Mouse (Mus musculus): Measurements from ENCODE around the gene Gm13212.
"Not testable (repeated sequence)": the region's sequence is repeated elsewhere in the genome, so short reads cannot be mapped to it uniquely, and the experiment has no call there.

Gm13212 gene

GRCm38 (mm10) chr4:145585078-145585477, at the start of gene Gm13212:
Gene Gm13212, plus strand, starts transcription at chr4:145585166.
- peak; percentile 38 to 51 for DNase-seq (ENCODE audit: low spot score in 2 of 2)

- DNase-seq (ENCODE audit: low spot score in 2 of 2): not testable (repeated sequence)
Observed at GRCm38 (mm10) chr4:145543861-145544260, 41.1 kb upstream of the Gm13212 start.

- DNase-seq (ENCODE audit: low spot score in 2 of 2): not testable (repeated sequence)
Observed at GRCm38 (mm10) chr4:145545106-145545505, 39.9 kb upstream of the Gm13212 start.

- DNase-seq (ENCODE audit: low spot score in 2 of 2): not testable (repeated sequence)
Observed at GRCm38 (mm10) chr4:145545734-145546349, 39.1 kb upstream of the Gm13212 start.

GRCm38 (mm10) chr4:145546477-145546876, 38.5 kb upstream of the Gm13212 start:
- not testable (repeated sequence) for DNase-seq (ENCODE audit: low spot score in 2 of 2)

- no peak for DNase-seq (ENCODE audit: low spot score in 2 of 2)
Observed at GRCm38 (mm10) chr4:145556680-145557079, 28.3 kb upstream of the Gm13212 start.

GRCm38 (mm10) chr4:145559505-145560099, 25.4 kb upstream of the Gm13212 start:
- DNase-seq (ENCODE audit: low spot score in 2 of 2): no peak

GRCm38 (mm10) chr4:145564111-145564821, 20.7 kb upstream of the Gm13212 start:
- no peak for DNase-seq (ENCODE audit: low spot score in 2 of 2)

- DNase-seq (ENCODE audit: low spot score in 2 of 2): not testable (repeated sequence)
Observed at GRCm38 (mm10) chr4:145570461-145570860, 14.5 kb upstream of the Gm13212 start.

GRCm38 (mm10) chr4:145576623-145577022, 8.3 kb upstream of the Gm13212 start:
- not testable (repeated sequence) for DNase-seq (ENCODE audit: low spot score in 2 of 2)

- not testable (repeated sequence) for DNase-seq (ENCODE audit: low spot score in 2 of 2)
Observed at GRCm38 (mm10) chr4:145580333-145580732, 4.6 kb upstream of the Gm13212 start.

- DNase-seq (ENCODE audit: low spot score in 2 of 2): not testable (repeated sequence)
Observed at GRCm38 (mm10) chr4:145586046-145586445, 1.1 kb downstream of the Gm13212 start.

GRCm38 (mm10) chr4:145594183-145594582, 9.2 kb downstream of the Gm13212 start:
- not testable (repeated sequence) for DNase-seq (ENCODE audit: low spot score in 2 of 2)

GRCm38 (mm10) chr4:145594798-145595197, 9.8 kb downstream of the Gm13212 start:
- DNase-seq (ENCODE audit: low spot score in 2 of 2): not testable (repeated sequence)

- DNase-seq (ENCODE audit: low spot score in 2 of 2): not testable (repeated sequence)
Observed at GRCm38 (mm10) chr4:145640416-145641185, 55.6 kb downstream of the Gm13212 start.

- DNase-seq (ENCODE audit: low spot score in 2 of 2): not testable (repeated sequence)
Observed at GRCm38 (mm10) chr4:145670385-145670784, 85.4 kb downstream of the Gm13212 start, which contains the start of gene Zfp980. Gene Zfp980, plus strand, starts transcription at chr4:145670685.

GRCm38 (mm10) chr4:145674286-145674780, 89.4 kb downstream of the Gm13212 start:
- DNase-seq (ENCODE audit: low spot score in 2 of 2): not testable (repeated sequence)
